Mouse (Mus musculus) liver, adult (tissue): Measurements from ENCODE around the gene Gm47959.

ENCODE experiments used
- GATA4 ChIP-seq: IDR thresholded peaks from 2 replicates; pipeline ENCODE4 v1.6.1; 2014; ENCODE audit warnings: mild to moderate bottlenecking, low read length; ENCODE audit not compliant: insufficient replicate concordance

The Gm47959 gene

GRCm38 (mm10) chr1:83007471-83007870 is 7.1 kb downstream of the Gm47959 start:
- no peak for TF ChIP-seq GATA4

- TF ChIP-seq GATA4, result no peak
Observed at GRCm38 (mm10) chr1:83014477-83014876, 14.1 kb downstream of the Gm47959 start.

GRCm38 (mm10) chr1:83015329-83015879 is 15.1 kb downstream of the Gm47959 start:
- TF ChIP-seq GATA4, result no peak

GRCm38 (mm10) chr1:83016556-83016955 is 16.2 kb downstream of the Gm47959 start:
- no peak for TF ChIP-seq GATA4

GRCm38 (mm10) chr1:83031950-83032349 is 31.6 kb downstream of the Gm47959 start:
- TF ChIP-seq GATA4, result no peak

- TF ChIP-seq GATA4, result no peak
Observed at GRCm38 (mm10) chr1:83032508-83032907, 32.2 kb downstream of the Gm47959 start.

GRCm38 (mm10) chr1:83034509-83034908 is 34.2 kb downstream of the Gm47959 start:
- TF ChIP-seq GATA4, result no peak

GRCm38 (mm10) chr1:83036892-83037667 is 36.7 kb downstream of the Gm47959 start:
- TF ChIP-seq GATA4, result no peak

- no peak for TF ChIP-seq GATA4
Observed at GRCm38 (mm10) chr1:83038109-83038672, 37.8 kb downstream of the Gm47959 start, which contains the start of gene Slc19a3. TSS of gene Slc19a3 (minus strand) at chr1:83038448.

- no peak for TF ChIP-seq GATA4
Observed at GRCm38 (mm10) chr1:83039080-83039479, 38.7 kb downstream of the Gm47959 start.

- no peak for TF ChIP-seq GATA4
Observed at GRCm38 (mm10) chr1:83042380-83042779, 42.0 kb downstream of the Gm47959 start, which contains the start of gene Krtap28-10. TSS of gene Krtap28-10 (minus strand) at chr1:83042480.

GRCm38 (mm10) chr1:83044882-83045427 is 44.6 kb downstream of the Gm47959 start, which contains the start of gene Gm47969:
TSS of gene Gm47969 (plus strand) at chr1:83044932.
- no peak for TF ChIP-seq GATA4
